Mouse (Mus musculus): ENCODE data around the gene Pcca. TPM values are rescaled to one million over a fixed set of nuclear protein-coding genes. Genes with fewer than 3 reads are reported as not detected.

Gene Pcca
- polyA plus RNA-seq, 1 experiment from 2014 or later = 27.7 TPM

DNA sequence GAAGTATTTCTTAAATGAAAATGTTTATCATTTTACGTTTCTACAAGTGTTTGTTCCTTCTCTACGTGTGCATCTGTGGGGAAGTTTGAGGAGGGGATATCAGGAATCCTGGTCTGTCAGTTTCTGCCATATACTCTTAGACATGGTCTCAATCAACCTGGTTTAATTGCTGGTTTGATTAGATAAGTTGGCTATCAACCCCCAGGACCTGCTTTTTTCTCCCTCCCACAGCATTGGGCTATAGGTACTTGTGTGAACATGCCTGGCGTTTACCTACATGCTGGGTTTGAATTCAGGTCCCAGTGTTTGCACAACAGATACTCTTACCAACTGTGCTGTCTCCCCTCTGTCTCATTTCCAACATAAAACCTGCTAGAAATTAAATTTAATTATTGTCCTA lies 78.2 kb downstream of the Pcca start:
- Histone ChIP-seq H3K27ac (ENCODE audit: low read depth, low read length) (no peak overlapping the region), H3K4me2 (ENCODE audit: low read depth, low read length) (no peak overlapping the region), H3K4me1 (ENCODE audit: control insufficient read depth, insufficient read depth, low read length) (no peaks in the 10 kb centered on the region), H3K4me3 (ENCODE audit: low read depth, low read length) (no peak overlapping the region), H3K9ac (replicated peaks; ENCODE audit: low read depth, low read length) (no peak overlapping the region), H3K9me3 (ENCODE audit: control insufficient read depth, low read length) (no peaks in the 10 kb centered on the region), H3K36me3 (ENCODE audit: control insufficient read depth, insufficient read depth, low read length) (no peaks in the 10 kb centered on the region), H3K27me3 (ENCODE audit: control insufficient read depth, insufficient read depth, low read length) (no peaks in the 10 kb centered on the region)
- no peak for ATAC-seq (ENCODE audit: low read depth)
- 94% methylated on average over 3 of the region's 3 CpGs for WGBS

GRCm38 (mm10) chr14:122617656-122618055 lies 83.5 kb downstream of the Pcca start:
- 93% methylated on average over 2 of the region's 2 CpGs for WGBS
- H3K4me1 ChIP-seq (ENCODE audit: control insufficient read depth, insufficient read depth, low read length) = no peaks in the 10 kb centered on the region
- ATAC-seq (ENCODE audit: low read depth) = no peak

DNA sequence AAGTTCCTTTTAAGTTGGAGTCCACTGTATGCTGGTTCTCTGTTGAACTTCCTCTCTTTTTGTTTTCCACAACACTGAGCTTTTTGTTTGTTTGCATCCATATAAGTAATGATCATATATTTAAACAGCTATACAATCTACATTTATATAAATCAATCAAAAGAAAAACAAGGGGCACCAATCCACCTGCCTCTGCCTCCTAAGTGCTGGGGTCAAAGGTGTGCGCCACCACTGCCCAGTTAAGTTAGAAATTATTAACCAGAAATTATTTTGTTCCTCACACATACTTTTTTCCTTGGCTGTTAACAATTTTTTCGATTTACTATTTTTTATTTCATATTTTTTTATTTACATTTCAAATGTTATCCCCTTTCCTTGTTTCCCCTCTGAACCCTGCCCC lies 99.3 kb downstream of the Pcca start:
- Histone ChIP-seq H3K36me3 (ENCODE audit: control insufficient read depth, insufficient read depth, low read length) (no peaks in the 10 kb centered on the region), H3K9ac (replicated peaks; ENCODE audit: low read depth, low read length) (no peak overlapping the region), H3K27me3 (ENCODE audit: control insufficient read depth, insufficient read depth, low read length) (no peaks in the 10 kb centered on the region), H3K4me2 (ENCODE audit: low read depth, low read length) (no peak overlapping the region), H3K9me3 (ENCODE audit: control insufficient read depth, low read length) (no peaks in the 10 kb centered on the region), H3K4me1 (ENCODE audit: control insufficient read depth, insufficient read depth, low read length) (no peaks in the 10 kb centered on the region), H3K4me3 (ENCODE audit: low read depth, low read length) (no peak overlapping the region), H3K27ac (ENCODE audit: low read depth, low read length) (no peak overlapping the region)
- no peak for ATAC-seq (ENCODE audit: low read depth)
- 93% methylated on average over 2 of the region's 2 CpGs for WGBS

More at GRCm38 (mm10) chr14:122617656-122618055, 83.5 kb downstream of the Pcca start:
- H3K27ac ChIP-seq (ENCODE audit: low read depth, low read length) = no peak overlapping the region
- no peak overlapping the region for H3K9ac ChIP-seq (replicated peaks; ENCODE audit: low read depth, low read length)
- no peaks in the 10 kb centered on the region for H3K27me3 ChIP-seq (ENCODE audit: control insufficient read depth, insufficient read depth, low read length)
- no peaks in the 10 kb centered on the region for H3K36me3 ChIP-seq (ENCODE audit: control insufficient read depth, insufficient read depth, low read length)
- H3K4me2 ChIP-seq (ENCODE audit: low read depth, low read length) = no peak overlapping the region
- H3K9me3 ChIP-seq (ENCODE audit: control insufficient read depth, low read length) = no peaks in the 10 kb centered on the region
- no peak overlapping the region for H3K4me3 ChIP-seq (ENCODE audit: low read depth, low read length)

GRCm38 (mm10) chr14:122636601-122637000 lies 102.5 kb downstream of the Pcca start:
- Histone ChIP-seq H3K9me3 (ENCODE audit: control insufficient read depth, low read length) (no peaks in the 10 kb centered on the region), H3K27me3 (ENCODE audit: control insufficient read depth, insufficient read depth, low read length) (no peaks in the 10 kb centered on the region), H3K4me1 (ENCODE audit: control insufficient read depth, insufficient read depth, low read length) (no peaks in the 10 kb centered on the region), H3K9ac (replicated peaks; ENCODE audit: low read depth, low read length) (no peak overlapping the region), H3K4me2 (ENCODE audit: low read depth, low read length) (no peak overlapping the region), H3K4me3 (ENCODE audit: low read depth, low read length) (no peak overlapping the region), H3K36me3 (ENCODE audit: control insufficient read depth, insufficient read depth, low read length) (no peaks in the 10 kb centered on the region), H3K27ac (ENCODE audit: low read depth, low read length) (no peak overlapping the region)
- WGBS = 39% methylated on average over 6 of the region's 6 CpGs
- no peak for ATAC-seq (ENCODE audit: low read depth)

GRCm38 (mm10) chr14:122637798-122638555 lies 103.9 kb downstream of the Pcca start:
- peak; percentile 54; the same call in 1 of the 2 replicates for ATAC-seq (ENCODE audit: low read depth)
- WGBS = 41% methylated on average over 5 of the region's 5 CpGs

DNA sequence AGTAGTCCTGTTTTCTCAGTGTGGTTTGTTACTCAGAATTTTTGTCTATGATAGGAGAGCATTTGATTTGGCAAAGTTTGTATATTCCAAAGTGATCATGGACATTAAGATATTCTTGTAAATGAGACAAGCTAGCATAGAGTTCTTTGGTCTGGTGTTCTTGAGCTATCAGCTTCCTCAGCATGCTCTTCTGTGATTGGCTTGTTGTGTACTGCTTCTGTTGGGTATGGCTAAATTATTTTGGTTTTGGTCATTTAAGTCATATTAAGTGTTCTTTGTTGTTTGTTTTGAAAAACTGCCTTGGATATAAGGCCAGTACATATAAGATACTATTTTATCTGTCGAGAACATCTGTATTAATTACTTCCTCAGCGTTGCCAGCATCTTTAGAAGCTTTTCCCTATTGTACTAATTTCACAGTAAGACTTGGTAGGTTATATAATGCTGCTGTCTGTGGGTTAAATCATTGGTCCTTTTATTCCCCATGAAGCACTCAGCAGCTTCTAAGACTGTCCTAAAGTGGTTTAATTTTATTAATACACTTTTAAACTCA lies 105.1 kb downstream of the Pcca start:
- WGBS = 78% methylated on average over 2 of the region's 2 CpGs
- H3K9ac ChIP-seq (replicated peaks; ENCODE audit: low read depth, low read length) = no peak overlapping the region
- no peak overlapping the region for H3K27ac ChIP-seq (ENCODE audit: low read depth, low read length)
- no peak overlapping the region for H3K4me3 ChIP-seq (ENCODE audit: low read depth, low read length)
- no peak for ATAC-seq (ENCODE audit: low read depth)
- no peaks in the 10 kb centered on the region for H3K9me3 ChIP-seq (ENCODE audit: control insufficient read depth, low read length)
- no peak overlapping the region for H3K4me2 ChIP-seq (ENCODE audit: low read depth, low read length)
- H3K27me3 ChIP-seq (ENCODE audit: control insufficient read depth, insufficient read depth, low read length) = no peaks in the 10 kb centered on the region
- no peaks in the 10 kb centered on the region for H3K36me3 ChIP-seq (ENCODE audit: control insufficient read depth, insufficient read depth, low read length)
- H3K4me1 ChIP-seq (ENCODE audit: control insufficient read depth, insufficient read depth, low read length) = no peaks in the 10 kb centered on the region

More at GRCm38 (mm10) chr14:122637798-122638555, 103.9 kb downstream of the Pcca start:
- Histone ChIP-seq H3K4me3 (ENCODE audit: low read depth, low read length) (no peak overlapping the region), H3K9ac (replicated peaks; ENCODE audit: low read depth, low read length) (no peak overlapping the region), H3K9me3 (ENCODE audit: control insufficient read depth, low read length) (no peaks in the 10 kb centered on the region), H3K4me2 (ENCODE audit: low read depth, low read length) (no peak overlapping the region), H3K4me1 (ENCODE audit: control insufficient read depth, insufficient read depth, low read length) (no peaks in the 10 kb centered on the region), H3K27ac (ENCODE audit: low read depth, low read length) (no peak overlapping the region), H3K36me3 (ENCODE audit: control insufficient read depth, insufficient read depth, low read length) (no peaks in the 10 kb centered on the region), H3K27me3 (ENCODE audit: control insufficient read depth, insufficient read depth, low read length) (no peaks in the 10 kb centered on the region)

DNA sequence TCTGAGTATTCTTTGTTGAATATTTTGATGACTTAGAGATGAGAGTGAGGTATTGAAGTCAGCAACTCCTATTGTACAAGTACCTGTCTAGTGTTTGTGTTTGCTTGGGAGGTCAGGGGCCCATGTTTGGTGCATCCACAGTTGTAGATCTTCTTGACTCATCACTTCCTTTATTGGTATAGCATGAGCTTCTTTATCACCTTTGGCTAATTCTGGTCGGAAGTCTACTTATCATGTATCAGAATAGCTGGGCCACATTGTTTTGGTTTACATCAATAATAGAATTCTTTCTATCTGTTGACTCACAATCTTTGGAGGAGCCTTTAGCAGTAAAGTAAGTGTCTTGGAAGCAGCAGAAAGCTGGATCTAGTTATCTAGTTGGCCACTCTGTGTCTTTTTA lies 108.3 kb downstream of the Pcca start:
- Histone ChIP-seq H3K36me3 (ENCODE audit: control insufficient read depth, insufficient read depth, low read length) (no peaks in the 10 kb centered on the region), H3K27ac (ENCODE audit: low read depth, low read length) (no peak overlapping the region), H3K4me1 (ENCODE audit: control insufficient read depth, insufficient read depth, low read length) (no peaks in the 10 kb centered on the region), H3K4me2 (ENCODE audit: low read depth, low read length) (no peak overlapping the region), H3K9me3 (ENCODE audit: control insufficient read depth, low read length) (no peaks in the 10 kb centered on the region), H3K27me3 (ENCODE audit: control insufficient read depth, insufficient read depth, low read length) (no peaks in the 10 kb centered on the region), H3K4me3 (ENCODE audit: low read depth, low read length) (no peak overlapping the region), H3K9ac (replicated peaks; ENCODE audit: low read depth, low read length) (no peak overlapping the region)
- no peak for ATAC-seq (ENCODE audit: low read depth)
- WGBS = 96% methylated on average over 1 of the region's 1 CpGs

GRCm38 (mm10) chr14:122648214-122648613 lies 114.1 kb downstream of the Pcca start:
- no peak overlapping the region for H3K4me2 ChIP-seq (ENCODE audit: low read depth, low read length)
- H3K27me3 ChIP-seq (ENCODE audit: control insufficient read depth, insufficient read depth, low read length) = no peaks in the 10 kb centered on the region
- no peak overlapping the region for H3K27ac ChIP-seq (ENCODE audit: low read depth, low read length)
- H3K9me3 ChIP-seq (ENCODE audit: control insufficient read depth, low read length) = no peaks in the 10 kb centered on the region
- H3K4me3 ChIP-seq (ENCODE audit: low read depth, low read length) = no peak overlapping the region
- no peak for ATAC-seq (ENCODE audit: low read depth)
- H3K9ac ChIP-seq (replicated peaks; ENCODE audit: low read depth, low read length) = no peak overlapping the region
- 80% methylated on average over 1 of the region's 1 CpGs for WGBS
- H3K36me3 ChIP-seq (ENCODE audit: control insufficient read depth, insufficient read depth, low read length) = no peaks in the 10 kb centered on the region
- H3K4me1 ChIP-seq (ENCODE audit: control insufficient read depth, insufficient read depth, low read length) = no peaks in the 10 kb centered on the region

GRCm38 (mm10) chr14:122649336-122649950 lies 115.3 kb downstream of the Pcca start:
- no peaks in the 10 kb centered on the region for H3K36me3 ChIP-seq (ENCODE audit: control insufficient read depth, insufficient read depth, low read length)
- H3K4me1 ChIP-seq (ENCODE audit: control insufficient read depth, insufficient read depth, low read length) = no peaks in the 10 kb centered on the region
- no peak for ATAC-seq (ENCODE audit: low read depth)
- 86% methylated on average over 3 of the region's 3 CpGs for WGBS
- no peaks in the 10 kb centered on the region for H3K27me3 ChIP-seq (ENCODE audit: control insufficient read depth, insufficient read depth, low read length)
- H3K9ac ChIP-seq (replicated peaks; ENCODE audit: low read depth, low read length) = no peak overlapping the region
- H3K27ac ChIP-seq (ENCODE audit: low read depth, low read length) = no peak overlapping the region
- no peak overlapping the region for H3K4me3 ChIP-seq (ENCODE audit: low read depth, low read length)
- no peaks in the 10 kb centered on the region for H3K9me3 ChIP-seq (ENCODE audit: control insufficient read depth, low read length)
- H3K4me2 ChIP-seq (ENCODE audit: low read depth, low read length) = no peak overlapping the region

All from neural tube, embryonic 14.5 days (tissue).